Mouse (Mus musculus) lung, postnatal 0 days (tissue): ENCODE measurements around the gene Wdr24.

Experiments used
- CTCF ChIP-seq: IDR thresholded peaks from 2 replicates; pipeline ENCODE4 v1.5.1; 2016; ENCODE audit warnings: antibody characterized with exemption, mild to moderate bottlenecking
- EP300 ChIP-seq: IDR thresholded peaks from 2 replicates; pipeline ENCODE4 v1.6.1; 2016; ENCODE audit warnings: antibody characterized with exemption, mild to moderate bottlenecking, control low read depth

GRCm38 (mm10) chr17:25828223-25828594 is 4.8 kb downstream of the Wdr24 start:
- TF ChIP-seq CTCF: no peak
- TF ChIP-seq EP300: no peak
